Comparison of ENCODE assay signal across 33 mouse cellular contexts in the genomic region with DNA sequence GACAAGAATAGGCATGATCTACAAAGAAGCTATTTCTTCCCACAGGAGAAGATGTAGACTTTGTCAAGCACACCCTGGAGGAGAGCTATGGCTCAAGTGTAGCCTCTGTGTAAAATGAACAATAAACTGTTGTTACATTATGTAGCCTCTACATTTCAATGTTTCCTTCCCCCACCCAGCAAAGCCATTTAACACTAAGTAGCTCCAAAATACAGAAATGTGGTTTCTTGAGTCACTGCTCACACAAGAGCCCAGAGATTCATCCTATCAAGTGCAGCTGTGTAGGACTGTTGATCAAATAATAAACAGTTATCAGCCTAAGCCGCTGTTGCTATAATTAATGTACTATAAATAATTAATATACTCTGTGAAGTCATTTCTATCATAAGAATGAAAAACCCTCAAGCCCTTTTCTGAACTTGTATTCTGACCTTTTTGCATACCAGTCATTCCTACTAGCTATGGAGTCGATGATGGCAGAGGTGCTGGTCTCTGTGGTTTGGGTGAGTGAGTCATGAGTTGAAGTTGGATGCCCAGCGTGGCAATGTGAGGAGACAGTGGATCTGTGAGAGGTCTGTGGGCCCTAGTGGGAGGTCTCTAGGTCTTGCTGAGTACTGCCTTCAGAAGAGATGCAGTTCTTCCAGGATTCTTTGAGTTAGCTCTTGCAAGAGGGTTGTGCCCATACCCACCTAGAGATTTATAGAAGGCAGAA. TPM values are rescaled to one million over a fixed set of nuclear protein-coding genes. Genes with fewer than 3 reads are reported as not detected.
A peak's percentile ranks its signal among the peaks of the same experiment; 100 is the strongest.
DNase-seq lines count a peak whose midpoint lies in the region; ATAC-seq and TF ChIP-seq lines count a peak whose summit lies in the region.
"Had no signal": no experiment of that assay in that cellular context is flagged by ENCODE, and none has a peak within 500 bp of the region (broad histone marks: within the 10 kb centered on the region; RNA-seq: fewer than 3 reads in every experiment).

No protein-coding gene starts in this region.

- CTCF ChIA-PET in Patski (lab: Charles Lee) = interaction anchor here (0.8 to 2.3 kb wide), 5 partner anchors 9 to 26 kb away, joined by 3 to 8 read pairs (median 4); no protein-coding TSS in a partner anchor

- intact Hi-C loops in gastrocnemius, adult 2 months (cut with DNase I) = no loop called here

- no peak for TF ChIP-seq POLR2A in cerebellum, adult 2 months (IDR thresholded peaks at IDR 0.05; ENCODE audit: borderline replicate concordance, insufficient read depth, low read length)

- no peak for ATAC-seq in heart, embryonic 15.5 days (replicated peaks; ENCODE audit: insufficient number of reproducible peaks, insufficient read depth, low FRiP score, low read depth)
- ATAC-seq in Patski = peak; percentile 94
- ATAC-seq: forebrain, embryonic 14.5 days; hindbrain, embryonic 16.5 days; intestine, embryonic 15.5 days; liver, embryonic 12.5 days had no signal

- no peak overlapping the region for H3K4me3 ChIP-seq in heart, embryonic 15.5 days
- no peak overlapping the region for H3K4me3 ChIP-seq in heart, embryonic 10.5 days
- H3K4me3 ChIP-seq in macrophage (ENCODE audit: inconsistent target) = no peak overlapping the region
- no peak overlapping the region for H3K4me3 ChIP-seq in cerebellum, adult 2 months (replicated peaks; ENCODE audit: insufficient read depth, low read depth, low read length)
- H3K4me3 ChIP-seq in gastrocnemius, adult 2 months = no peak overlapping the region
- H3K4me3 ChIP-seq: embryonic facial prominence, embryonic 13.5 days; hindbrain, embryonic 10.5 days; intestine, embryonic 15.5 days; limb, embryonic 13.5 days; liver, embryonic 12.5 days; midbrain, embryonic 12.5 days had no signal

- no peak for DNase-seq in heart, embryonic 10.5 days (ENCODE audit: low spot score)
- DNase-seq in 416B (ENCODE audit: low read depth) (peak; percentile 74), Patski (ENCODE audit: low read depth, low spot score) (no peak)
- DNase-seq in gastrocnemius, postnatal 4 days (ENCODE audit: low spot score in 2 of 2) = no peak
- DNase-seq in cerebellum, adult 2 months = no peak
- no peak for DNase-seq in gastrocnemius, adult 2 months
- DNase-seq: adrenal gland, adult 8-10 months; gastrocnemius, postnatal 25 days; kidney, adult 9 months; kidney, postnatal 36 days; layer of hippocampus, postnatal 36 days; lung, adult 18-20 months; lung, postnatal 10 days; thymus, adult 18-20 months; thymus, postnatal 36 days had no signal

- H3K27me3 ChIP-seq in heart, embryonic 15.5 days = no peaks in the 10 kb centered on the region
- no peaks in the 10 kb centered on the region for H3K27me3 ChIP-seq in heart, embryonic 10.5 days (ENCODE audit: insufficient read depth, poor library complexity, severe bottlenecking)
- H3K27me3 ChIP-seq in Patski = no peaks in the 10 kb centered on the region
- no peaks in the 10 kb centered on the region for H3K27me3 ChIP-seq in cerebellum, adult 2 months (ENCODE audit: control insufficient read depth, insufficient read depth, low read length)
- H3K27me3 ChIP-seq: embryonic facial prominence, embryonic 13.5 days; intestine, embryonic 15.5 days; limb, embryonic 13.5 days; liver, embryonic 12.5 days; midbrain, embryonic 12.5 days had no signal

- TF ChIP-seq CTCF in Patski (IDR thresholded peaks at IDR 0.05) = no peak
- no peak for TF ChIP-seq CTCF in cerebellum, adult 2 months (IDR thresholded peaks at IDR 0.05; ENCODE audit: borderline replicate concordance, insufficient read depth, low read depth, low read length)
- TF ChIP-seq CTCF in gastrocnemius, adult 2 months (IDR thresholded peaks at IDR 0.05) = no peak

- peaks cover 7% of the 10 kb centered on the region; the same call in 1 of the 2 replicates for H3K79me2 ChIP-seq in macrophage (ENCODE audit: inconsistent target)

- no peak overlapping the region for H3K4me2 ChIP-seq in heart, embryonic 15.5 days
- H3K4me2 ChIP-seq: embryonic facial prominence, embryonic 13.5 days; intestine, embryonic 15.5 days; limb, embryonic 13.5 days; liver, embryonic 12.5 days; midbrain, embryonic 12.5 days had no signal

- POLR2A ChIA-PET in Patski (lab: Charles Lee) = interaction anchor here (0.5 kb wide), 1 partner anchor 41 kb away, joined by 4 read pairs; no protein-coding TSS in a partner anchor

- H3K4me1 ChIP-seq in heart, embryonic 15.5 days (replicated peaks) = peaks cover 15% of the 10 kb centered on the region
- H3K4me1 ChIP-seq in heart, embryonic 10.5 days = peaks cover 6% of the 10 kb centered on the region; the same call in 1 of the 2 replicates
- no peaks in the 10 kb centered on the region for H3K4me1 ChIP-seq in cerebellum, adult 2 months (ENCODE audit: control insufficient read depth, insufficient read depth, low read length)
- H3K4me1 ChIP-seq: intestine, embryonic 15.5 days; midbrain, embryonic 12.5 days had no signal

- 48% methylated on average over 3 of the region's 3 CpGs for WGBS in heart, embryonic 15.5 days
- 81% methylated on average over 3 of the region's 3 CpGs for WGBS in heart, embryonic 10.5 days
- 71% methylated on average over 3 of the region's 3 CpGs for WGBS in macrophage (ENCODE audit: missing documents)
- 85% methylated on average over 3 of the region's 3 CpGs for WGBS in cerebellum, adult 2 months

- in situ Hi-C loops in Patski (cut with MboI; ENCODE audit: low pct_unique_long_range_greater_than_20kb) = no loop called here

- H3K36me3 ChIP-seq in heart, embryonic 15.5 days = peaks cover 14% of the 10 kb centered on the region; the same call in 1 of the 2 replicates
- H3K36me3 ChIP-seq in heart, embryonic 10.5 days = peaks cover 40% of the 10 kb centered on the region
- peaks cover 16% of the 10 kb centered on the region for H3K36me3 ChIP-seq in macrophage (ENCODE audit: inconsistent target)

- no peak overlapping the region for H3K9ac ChIP-seq in heart, embryonic 15.5 days
- H3K9ac ChIP-seq: embryonic facial prominence, embryonic 13.5 days; intestine, embryonic 15.5 days; limb, embryonic 13.5 days; liver, embryonic 12.5 days; midbrain, embryonic 12.5 days had no signal

- H3K9me3 ChIP-seq in heart, embryonic 15.5 days (replicated peaks) = no peaks in the 10 kb centered on the region
- no peaks in the 10 kb centered on the region for H3K9me3 ChIP-seq in heart, embryonic 10.5 days
- H3K9me3 ChIP-seq: embryonic facial prominence, embryonic 13.5 days; hindbrain, embryonic 10.5 days; intestine, embryonic 15.5 days; limb, embryonic 13.5 days; liver, embryonic 12.5 days; midbrain, embryonic 12.5 days had no signal

- H3K27ac ChIP-seq in heart, embryonic 15.5 days = peak overlapping the region; percentile 76
- no peak overlapping the region for H3K27ac ChIP-seq in heart, embryonic 10.5 days
- H3K27ac ChIP-seq in macrophage = peak overlapping the region; percentile 41
- H3K27ac ChIP-seq in cerebellum, adult 2 months (ENCODE audit: insufficient read depth, low read length) = no peak overlapping the region
- no peak overlapping the region for H3K27ac ChIP-seq in gastrocnemius, adult 2 months
- H3K27ac ChIP-seq: embryonic facial prominence, embryonic 13.5 days; hindbrain, embryonic 10.5 days; intestine, embryonic 15.5 days; limb, embryonic 13.5 days; liver, embryonic 12.5 days; midbrain, embryonic 12.5 days had no signal

RNA-seq across cellular contexts. Expression of gene Tbccd1, which starts 18.2 kb away (rescaled TPM):
- polyA plus RNA-seq in heart, embryonic 15.5 days (2015; fragmentation: Nextera tagmentation; extraction: Ambion mirVana) = 15.3 and 19.0 TPM in 2 replicates
- 24.1 and 26.1 TPM in 2 replicates for polyA plus RNA-seq in heart, embryonic 10.5 days (2016; fragmentation: Nextera tagmentation; extraction: Ambion mirVana)
- polyA plus RNA-seq in Patski (2021) (24.7 TPM), macrophage (2018) (13.2 to 17.4 TPM (median 13.6 TPM) in 3 replicates)
- total RNA-seq in macrophage (2018; cell fraction: chromatin; rRNA removed) = 10 to 100 TPM in 20 of 26 experiments, 1 to 10 TPM in 6; 6.9 to 58.2 (median 23.5) TPM
- total RNA-seq in macrophage (2018; cell fraction: cytosol; rRNA removed) = 10 to 100 TPM in 23 of 26 experiments, 1 to 10 TPM in 3; 5.6 to 20.5 (median 14.8) TPM
- 10 to 100 TPM in 24 of 26 experiments, 1 to 10 TPM in 2; 9.7 to 50.4 (median 23.2) TPM for total RNA-seq in macrophage (2018; cell fraction: nucleus; rRNA removed)
- total RNA-seq in gastrocnemius, postnatal 4 days (2021) = 10 to 100 TPM; 10.7 to 11.4 TPM
- polyA plus RNA-seq in cerebellum, adult 2 months (2012; rRNA removed) = 20.2 and 21.5 TPM in 2 replicates
- total RNA-seq in gastrocnemius, adult 2 months (2021) = 1 to 10 TPM; 7.0 to 7.2 TPM

RNA-seq across cellular contexts. Expression of gene Dnajb11, which starts 18.3 kb away (rescaled TPM):
- polyA plus RNA-seq in heart, embryonic 15.5 days (2015; fragmentation: Nextera tagmentation; extraction: Ambion mirVana) = 86.1 and 86.2 TPM in 2 replicates
- polyA plus RNA-seq in heart, embryonic 10.5 days (2016; fragmentation: Nextera tagmentation; extraction: Ambion mirVana) = 140 and 150 TPM in 2 replicates
- polyA plus RNA-seq in Patski (2021) (140 TPM), macrophage (2018) (117 to 177 TPM (median 172 TPM) in 3 replicates)
- 10 to 100 TPM; 22.9 to 72.2 (median 51.5) TPM for total RNA-seq in macrophage (2018; cell fraction: chromatin; rRNA removed)
- total RNA-seq in macrophage (2018; cell fraction: cytosol; rRNA removed) = 100 to 1,000 TPM in 25 of 26 experiments, 10 to 100 TPM in 1; 93.4 to 197 (median 137) TPM
- 100 to 1,000 TPM in 16 of 26 experiments, 10 to 100 TPM in 10; 42.8 to 213 (median 122) TPM for total RNA-seq in macrophage (2018; cell fraction: nucleus; rRNA removed)
- 10 to 100 TPM; 46.7 to 48.1 TPM for total RNA-seq in gastrocnemius, postnatal 4 days (2021)
- 41.3 and 44.8 TPM in 2 replicates for polyA plus RNA-seq in cerebellum, adult 2 months (2012; rRNA removed)
- total RNA-seq in gastrocnemius, adult 2 months (2021) = 10 to 100 TPM; 36.0 to 44.4 TPM

RNA-seq across cellular contexts. Expression of gene Crygs, which starts 27.9 kb away (rescaled TPM):
- not detected in 2 replicates for polyA plus RNA-seq in heart, embryonic 15.5 days (2015; fragmentation: Nextera tagmentation; extraction: Ambion mirVana)
- polyA plus RNA-seq in heart, embryonic 10.5 days (2016; fragmentation: Nextera tagmentation; extraction: Ambion mirVana) = 0.15 TPM in 1 of 2 replicates, not detected in the other
- polyA plus RNA-seq in Patski (2021) = 0.60 TPM
- not detected for total RNA-seq in macrophage (2018; cell fraction: chromatin; rRNA removed)
- not detected for total RNA-seq in macrophage (2018; cell fraction: cytosol; rRNA removed)
- total RNA-seq in macrophage (2018; cell fraction: nucleus; rRNA removed) = not detected
- not detected in 3 replicates for polyA plus RNA-seq in macrophage (2018)
- not detected for total RNA-seq in gastrocnemius, postnatal 4 days (2021)
- polyA plus RNA-seq in cerebellum, adult 2 months (2012; rRNA removed) = 0.38 TPM in 2 replicates
- total RNA-seq in gastrocnemius, adult 2 months (2021) = not detected
- total RNA-seq: adrenal gland, adult 8-10 months; gastrocnemius, postnatal 25 days; heart, adult 8-10 months; layer of hippocampus, adult 8-10 months; layer of hippocampus, postnatal 36 days; megakaryocyte progenitor cell, adult 5-6 weeks; neutrophil, adult 5-6 weeks had no signal
- polyA plus RNA-seq: brain, embryonic 14.5 days; embryonic facial prominence, embryonic 13.5 days; forebrain, embryonic 14.5 days; intestine, embryonic 15.5 days; limb, embryonic 13.5 days; midbrain, embryonic 12.5 days; small intestine, adult 2 months; stomach, embryonic 16.5 days had no signal

RNA-seq across cellular contexts. Expression of gene Ahsg, which starts 51.8 kb away (rescaled TPM):
- 7.5 and 19.6 TPM in 2 replicates for polyA plus RNA-seq in heart, embryonic 15.5 days (2015; fragmentation: Nextera tagmentation; extraction: Ambion mirVana)
- 0.73 TPM in 1 of 2 replicates, not detected in the other for polyA plus RNA-seq in heart, embryonic 10.5 days (2016; fragmentation: Nextera tagmentation; extraction: Ambion mirVana)
- not detected for polyA plus RNA-seq in Patski (2021)
- total RNA-seq in macrophage (2018; cell fraction: chromatin; rRNA removed) = not detected
- total RNA-seq in macrophage (2018; cell fraction: cytosol; rRNA removed) = not detected
- not detected for total RNA-seq in macrophage (2018; cell fraction: nucleus; rRNA removed)
- polyA plus RNA-seq in macrophage (2018) = not detected in 3 replicates
- 10 to 100 TPM in 1 of 2 experiments, 1 to 10 TPM in 1; 5.0 to 62.3 TPM for total RNA-seq in gastrocnemius, postnatal 4 days (2021)
- not detected in 2 replicates for polyA plus RNA-seq in cerebellum, adult 2 months (2012; rRNA removed)
- total RNA-seq in gastrocnemius, adult 2 months (2021) = not detected
- total RNA-seq: gastrocnemius, postnatal 25 days; layer of hippocampus, adult 8-10 months; layer of hippocampus, postnatal 36 days; left cerebral cortex, postnatal 25 days; megakaryocyte progenitor cell, adult 5-6 weeks; neutrophil, adult 5-6 weeks had no signal
- polyA plus RNA-seq: embryonic facial prominence, embryonic 13.5 days; forebrain, embryonic 14.5 days; hindbrain, embryonic 16.5 days; limb, embryonic 13.5 days; midbrain, embryonic 12.5 days; small intestine, adult 2 months had no signal

Comparison
In these comparisons a context has a peak if more than half of its experiments do, and no peak if none do; other contexts are left out.
1. H3K27ac ChIP-seq: peak in heart, embryonic 15.5 days (single experiment) and macrophage (single experiment); none in heart, embryonic 10.5 days (single experiment), cerebellum, adult 2 months (single experiment) and gastrocnemius, adult 2 months (single experiment).